Mouse (Mus musculus) gastrocnemius, postnatal 25 days (tissue): ENCODE measurements around the gene Dnah14. TPM values are rescaled to one million over a fixed set of nuclear protein-coding genes. Genes with fewer than 3 reads are reported as not detected.

Source experiments
- DNase-seq: peaks from one replicate; pipeline ENCODE4 v3.0.0; 2022
- total RNA-seq, 2 experiments: library from RNA; stranded (reverse); gene quantifications; 1 replicate in 1 of 2; 2 replicates in 1 of 2; pipeline ENCODE4 v1.2.3; 2021

Gene Dnah14
- total RNA-seq, 2 experiments from 2014 or later = 0.08 TPM; not detected in 1

DNA sequence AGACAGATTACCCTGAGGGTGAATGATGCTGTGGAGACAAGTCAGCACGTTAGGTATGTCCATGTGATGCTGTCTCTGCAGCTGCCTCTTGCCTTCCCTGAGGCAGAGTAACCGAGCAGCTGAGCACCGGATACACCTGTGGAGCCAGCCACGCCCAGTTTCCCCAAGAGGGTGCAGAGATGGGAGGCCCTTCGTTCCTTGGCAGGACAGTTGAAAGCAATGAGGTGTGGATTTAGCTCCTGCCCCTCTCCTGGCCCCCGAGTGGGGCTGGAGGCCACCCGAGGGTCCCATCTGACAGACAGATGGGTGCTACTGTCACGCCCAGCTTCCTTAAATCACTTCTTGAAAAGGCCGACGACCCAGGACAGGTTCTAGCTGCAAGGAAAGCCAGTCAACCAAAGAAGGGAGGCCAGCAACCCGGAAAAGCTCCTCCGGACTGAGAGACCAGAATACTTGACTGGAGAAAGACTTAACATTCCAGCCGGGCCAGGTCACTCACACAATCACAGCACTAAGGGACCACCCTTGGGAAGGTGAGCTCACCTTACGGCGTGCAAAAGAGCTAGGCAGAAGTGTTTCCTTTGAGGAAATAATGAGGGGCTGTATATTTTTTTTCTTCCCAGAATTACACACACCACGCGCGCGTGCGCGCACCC is 276.9 kb downstream of the Dnah14 start:
- peak; percentile 62 for DNase-seq

DNA sequence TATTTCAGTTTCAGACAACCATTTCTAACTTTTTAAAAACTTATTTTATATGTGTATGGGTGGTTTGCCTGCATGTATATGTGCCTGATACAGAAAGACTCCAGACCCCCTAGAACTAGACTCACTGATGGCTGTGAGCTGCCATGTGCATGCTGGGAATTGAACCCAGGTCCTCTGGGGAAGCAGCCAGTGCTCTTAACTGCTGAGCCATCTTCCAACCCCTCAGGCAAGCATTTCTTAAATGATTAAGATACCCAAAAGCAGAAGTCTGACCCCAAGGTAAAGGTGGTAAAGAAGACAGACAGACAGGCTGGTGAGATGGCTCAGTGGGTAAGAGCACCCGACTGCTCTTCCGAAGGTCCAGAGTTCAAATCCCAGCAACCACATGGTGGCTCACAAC is 278.5 kb downstream of the Dnah14 start:
- no peak for DNase-seq

- no peak for DNase-seq
These were observed 280.0 kb downstream of the Dnah14 start for GRCm38 (mm10) chr1:181856329-181856728.

- DNase-seq = peak; percentile 78
These were observed 284.3 kb downstream of the Dnah14 start for GRCm38 (mm10) chr1:181860659-181861058.

- no peak for DNase-seq
These were observed 285.0 kb downstream of the Dnah14 start for GRCm38 (mm10) chr1:181861181-181861902.

GRCm38 (mm10) chr1:181862676-181863374 is 286.5 kb downstream of the Dnah14 start:
- DNase-seq = no peak

GRCm38 (mm10) chr1:181863431-181863830 is 287.1 kb downstream of the Dnah14 start:
- no peak for DNase-seq

Other genes starting within 250 kb of the Dnah14 start
- gene Cnih3, start 223.9 kb upstream of the Dnah14 start, total RNA-seq = not detected
- gene Ccdc121, start 65.1 kb upstream of the Dnah14 start, total RNA-seq = not detected